Mouse (Mus musculus): ENCODE data around the gene Rara.

- TF ChIP-seq EP300 (optimal IDR thresholded peaks at IDR 0.05) (no peak), CTCF (IDR thresholded peaks at IDR 0.05; ENCODE audit: low read depth) (no peak)
Measured at GRCm38 (mm10) chr11:98926553-98926952, 1.1 kb upstream of the Rara start.

Measured in stomach, postnatal 0 days (tissue).